Mouse (Mus musculus): ENCODE data around the gene Cir1. TPM values are rescaled to one million over a fixed set of nuclear protein-coding genes. Genes with fewer than 3 reads are reported as not detected.

Cir1 gene
- polyA plus RNA-seq, 1 experiment from 2014 or later, result 21.0 TPM

GRCm38 (mm10) chr2:73277709-73278075 lies 34.8 kb downstream of the Cir1 start:
- peak overlapping the region; percentile 39 for H3K4me2 ChIP-seq (ENCODE audit: low read depth)
- peak overlapping the region; percentile 26 for H3K4me3 ChIP-seq (ENCODE audit: low read depth, low read length)
- H3K4me1 ChIP-seq (ENCODE audit: control insufficient read depth, insufficient read depth, low read length), result peaks cover 19% of the 10 kb centered on the region
- H3K27ac ChIP-seq (ENCODE audit: low read depth, low read length), result no peak overlapping the region
- ATAC-seq (ENCODE audit: insufficient read depth, low FRiP score, low TSS enrichment) (no peak), DNase-seq (ENCODE audit: low spot score) (peak; percentile 55)
- H3K9me3 ChIP-seq (ENCODE audit: control insufficient read depth, low read length), result no peaks in the 10 kb centered on the region
- H3K36me3 ChIP-seq (ENCODE audit: control insufficient read depth, insufficient read depth, low read length), result no peaks in the 10 kb centered on the region
- 1% methylated on average over 18 of the region's 18 CpGs for WGBS
- H3K9ac ChIP-seq (ENCODE audit: low read length), result peak overlapping the region; percentile 42
- peaks cover 70% of the 10 kb centered on the region for H3K27me3 ChIP-seq (ENCODE audit: control insufficient read depth, insufficient read depth, low read length)

DNA sequence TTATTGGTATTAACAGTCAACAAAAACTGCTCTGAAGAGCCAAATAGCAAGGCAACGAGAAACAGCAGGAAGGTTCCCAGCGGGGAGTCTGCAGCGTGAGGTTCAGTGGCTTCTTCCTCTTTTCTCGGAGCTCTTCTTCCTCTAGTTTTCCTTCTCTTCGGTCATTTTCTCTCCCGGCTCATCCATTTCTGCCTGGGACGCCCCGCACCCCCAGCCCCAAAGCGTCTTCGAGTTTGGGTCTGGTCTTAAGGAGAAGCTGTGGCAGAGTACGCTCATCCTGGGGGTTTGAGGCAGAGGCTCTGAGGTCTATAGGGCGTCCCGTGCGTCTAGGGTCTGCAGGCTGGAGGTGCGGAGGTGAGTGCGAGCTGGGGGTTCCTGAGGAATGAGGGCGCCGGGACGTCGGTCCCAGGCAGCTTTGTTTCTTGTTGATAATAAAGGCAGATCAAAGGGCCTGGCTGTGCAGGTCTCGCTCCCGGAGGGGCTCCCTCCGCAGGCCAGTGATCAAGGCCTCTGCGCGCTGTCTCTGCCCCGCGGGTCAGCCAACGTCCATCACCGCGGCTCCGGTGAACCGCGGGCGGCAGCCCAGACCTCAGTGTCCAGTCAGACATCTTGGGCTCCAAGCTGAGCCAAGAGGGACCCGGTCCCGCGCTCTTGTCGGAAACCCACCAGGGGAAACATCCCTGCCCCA lies 35.3 kb downstream of the Cir1 start:
- Histone ChIP-seq H3K4me2 (ENCODE audit: low read depth) (peak overlapping the region; percentile 39), H3K27ac (ENCODE audit: low read depth, low read length) (0 out of 2 replicates have a peak overlapping the region, but pooled peaks have one; percentile 58), H3K4me1 (ENCODE audit: control insufficient read depth, insufficient read depth, low read length) (peaks cover 20% of the 10 kb centered on the region), H3K4me3 (ENCODE audit: low read depth, low read length) (peak overlapping the region; percentile 26), H3K36me3 (ENCODE audit: control insufficient read depth, insufficient read depth, low read length) (no peaks in the 10 kb centered on the region), H3K9ac (ENCODE audit: low read length) (peak overlapping the region; percentile 42), H3K27me3 (ENCODE audit: control insufficient read depth, insufficient read depth, low read length) (peaks cover 75% of the 10 kb centered on the region), H3K9me3 (ENCODE audit: control insufficient read depth, low read length) (no peaks in the 10 kb centered on the region)
- ATAC-seq (ENCODE audit: insufficient read depth, low FRiP score, low TSS enrichment) (no peak), DNase-seq (ENCODE audit: low spot score) (peak; percentile 57)
- WGBS, result under 1% methylated on average over 38 of the region's 38 CpGs

DNA sequence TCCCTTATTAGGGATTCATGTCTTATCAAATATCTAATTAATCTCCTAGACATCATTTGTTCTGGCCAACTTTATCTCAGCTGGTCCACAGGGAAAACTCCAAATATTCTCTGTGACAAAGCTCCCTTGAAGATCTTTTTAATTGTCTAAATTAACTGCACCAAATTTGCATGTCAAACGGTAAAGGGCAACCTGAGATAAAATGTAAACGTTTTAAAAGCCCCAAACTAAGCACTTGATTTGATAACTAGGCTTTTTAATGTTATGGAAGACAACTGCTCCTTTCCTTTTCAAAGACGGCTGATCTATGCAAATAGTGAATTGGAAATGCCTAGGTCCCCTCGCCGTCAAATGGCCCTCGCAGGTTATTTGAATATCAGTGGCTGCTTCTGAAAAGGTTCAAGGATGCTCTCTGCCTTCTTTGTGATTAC lies 36.3 kb downstream of the Cir1 start:
- ATAC-seq (ENCODE audit: insufficient read depth, low FRiP score, low TSS enrichment), result no peak
- Histone ChIP-seq H3K9ac (ENCODE audit: low read length) (no peak overlapping the region), H3K27me3 (ENCODE audit: control insufficient read depth, insufficient read depth, low read length) (peaks cover 77% of the 10 kb centered on the region), H3K4me3 (ENCODE audit: low read depth, low read length) (no peak overlapping the region), H3K27ac (ENCODE audit: low read depth, low read length) (no peak overlapping the region), H3K9me3 (ENCODE audit: control insufficient read depth, low read length) (no peaks in the 10 kb centered on the region), H3K4me2 (ENCODE audit: low read depth) (no peak overlapping the region), H3K4me1 (ENCODE audit: control insufficient read depth, insufficient read depth, low read length) (peaks cover 24% of the 10 kb centered on the region), H3K36me3 (ENCODE audit: control insufficient read depth, insufficient read depth, low read length) (no peaks in the 10 kb centered on the region)
- peak; percentile 58 for DNase-seq (ENCODE audit: low spot score)
- whole genome bisulfite sequencing, result under 1% methylated on average over 6 of the region's 6 CpGs

DNA sequence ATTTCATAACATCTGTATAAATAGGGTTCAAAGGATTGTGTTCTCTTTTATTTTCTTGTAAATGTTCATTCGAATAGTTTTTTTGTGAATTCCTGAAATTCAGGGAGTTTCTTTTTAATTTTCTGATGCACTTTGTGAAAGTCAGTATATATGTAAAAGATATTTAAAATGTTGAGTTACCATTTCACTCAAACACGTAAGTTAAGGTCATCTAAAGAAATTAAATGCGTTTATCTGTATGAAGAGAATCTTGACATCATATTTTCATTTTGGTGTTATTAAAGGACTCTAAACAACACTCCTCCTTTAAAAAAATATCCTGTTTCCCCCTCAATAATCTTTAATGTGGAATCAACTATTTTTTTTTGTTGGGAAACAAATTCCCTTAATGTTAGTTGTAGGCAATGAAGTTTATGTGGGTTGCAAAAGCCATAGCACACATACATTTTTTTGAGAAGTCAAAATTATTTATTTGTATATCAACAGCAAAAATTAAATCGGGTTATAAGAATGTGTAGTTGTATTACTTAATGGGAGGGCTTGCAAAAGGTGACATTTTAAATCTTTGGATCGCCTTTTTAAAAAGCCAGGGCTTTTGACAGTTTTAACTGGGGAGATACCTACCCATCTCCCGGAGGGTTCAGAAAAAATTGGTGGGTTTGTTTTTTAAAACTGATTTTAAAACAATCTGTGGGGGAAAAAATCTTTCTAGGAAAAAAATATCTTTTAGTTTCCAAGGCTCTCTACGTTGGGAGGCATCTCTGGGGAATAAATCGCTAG lies 37.0 kb downstream of the Cir1 start:
- Histone ChIP-seq H3K4me3 (ENCODE audit: low read depth, low read length) (no peak overlapping the region), H3K4me2 (ENCODE audit: low read depth) (no peak overlapping the region), H3K9ac (ENCODE audit: low read length) (no peak overlapping the region), H3K27me3 (ENCODE audit: control insufficient read depth, insufficient read depth, low read length) (peaks cover 77% of the 10 kb centered on the region), H3K4me1 (ENCODE audit: control insufficient read depth, insufficient read depth, low read length) (peaks cover 28% of the 10 kb centered on the region), H3K9me3 (ENCODE audit: control insufficient read depth, low read length) (no peaks in the 10 kb centered on the region), H3K27ac (ENCODE audit: low read depth, low read length) (no peak overlapping the region), H3K36me3 (ENCODE audit: control insufficient read depth, insufficient read depth, low read length) (no peaks in the 10 kb centered on the region)
- WGBS, result 9% methylated on average over 8 of the region's 8 CpGs
- DNase-seq (ENCODE audit: low spot score) (no peak), ATAC-seq (ENCODE audit: insufficient read depth, low FRiP score, low TSS enrichment) (no peak)

GRCm38 (mm10) chr2:73274119-73274920 lies 38.2 kb downstream of the Cir1 start:
- DNase-seq (ENCODE audit: low spot score), result peak; percentile 74
- Histone ChIP-seq H3K27ac (ENCODE audit: low read depth, low read length) (no peak overlapping the region), H3K27me3 (ENCODE audit: control insufficient read depth, insufficient read depth, low read length) (peaks cover 77% of the 10 kb centered on the region), H3K4me3 (ENCODE audit: low read depth, low read length) (peak overlapping the region; percentile 43), H3K4me2 (ENCODE audit: low read depth) (peak overlapping the region; percentile 53), H3K36me3 (ENCODE audit: control insufficient read depth, insufficient read depth, low read length) (no peaks in the 10 kb centered on the region), H3K9me3 (ENCODE audit: control insufficient read depth, low read length) (no peaks in the 10 kb centered on the region), H3K4me1 (ENCODE audit: control insufficient read depth, insufficient read depth, low read length) (peaks cover 28% of the 10 kb centered on the region), H3K9ac (ENCODE audit: low read length) (peak overlapping the region; percentile 55)
- WGBS, result under 1% methylated on average over 87 of the region's 88 CpGs
- ATAC-seq (ENCODE audit: insufficient read depth, low FRiP score, low TSS enrichment), result no peak

DNA sequence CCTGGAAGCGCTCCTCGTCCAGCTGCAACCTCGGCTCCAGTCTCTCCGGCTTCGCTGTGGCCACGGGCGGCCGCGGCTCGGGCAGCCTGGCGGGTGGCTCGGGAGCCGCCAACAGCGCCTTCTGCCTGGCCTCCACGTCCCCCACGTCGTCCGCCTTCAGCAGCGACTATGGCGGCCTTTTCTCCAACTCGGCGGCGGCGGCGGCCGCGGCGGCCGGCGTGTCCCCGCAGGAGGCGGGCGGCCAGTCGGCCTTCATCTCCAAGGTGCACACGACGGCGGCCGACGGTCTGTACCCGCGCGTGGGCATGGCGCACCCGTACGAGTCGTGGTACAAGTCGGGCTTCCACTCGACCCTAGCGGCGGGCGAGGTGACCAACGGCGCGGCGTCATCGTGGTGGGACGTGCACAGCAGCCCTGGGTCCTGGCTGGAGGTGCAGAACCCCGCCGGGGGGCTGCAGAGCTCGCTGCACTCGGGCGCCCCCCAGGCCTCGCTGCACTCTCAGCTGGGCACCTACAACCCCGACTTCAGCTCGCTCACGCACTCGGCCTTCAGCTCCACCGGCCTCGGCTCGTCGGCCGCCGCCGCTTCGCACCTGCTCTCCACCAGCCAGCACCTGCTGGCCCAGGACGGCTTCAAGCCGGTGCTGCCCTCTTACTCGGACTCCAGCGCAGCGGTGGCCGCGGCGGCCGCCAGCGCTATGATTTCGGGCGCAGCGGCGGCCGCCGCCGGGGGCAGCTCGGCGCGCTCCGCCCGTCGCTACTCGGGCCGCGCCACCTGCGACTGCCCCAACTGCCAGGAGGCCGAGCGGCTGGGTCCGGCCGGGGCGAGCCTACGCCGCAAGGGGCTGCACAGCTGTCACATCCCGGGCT lies 39.0 kb downstream of the Cir1 start:
- Histone ChIP-seq H3K4me3 (ENCODE audit: low read depth, low read length) (peak overlapping the region; percentile 43), H3K36me3 (ENCODE audit: control insufficient read depth, insufficient read depth, low read length) (no peaks in the 10 kb centered on the region), H3K9me3 (ENCODE audit: control insufficient read depth, low read length) (no peaks in the 10 kb centered on the region), H3K27me3 (ENCODE audit: control insufficient read depth, insufficient read depth, low read length) (peaks cover 75% of the 10 kb centered on the region), H3K9ac (ENCODE audit: low read length) (peak overlapping the region; percentile 55), H3K27ac (ENCODE audit: low read depth, low read length) (no peak overlapping the region; the same call in 1 of the 2 replicates), H3K4me1 (ENCODE audit: control insufficient read depth, insufficient read depth, low read length) (peaks cover 28% of the 10 kb centered on the region), H3K4me2 (ENCODE audit: low read depth) (peak overlapping the region; percentile 53)
- ATAC-seq (ENCODE audit: insufficient read depth, low FRiP score, low TSS enrichment), result peak; percentile 22; the same call in 1 of the 2 replicates
- peak; percentile 66 for DNase-seq (ENCODE audit: low spot score)
- WGBS, result under 1% methylated on average over 76 of the region's 110 CpGs

- H3K9ac ChIP-seq (ENCODE audit: low read length), result peak overlapping the region; percentile 55
- under 1% methylated on average over 55 of the region's 55 CpGs for WGBS
- no peak overlapping the region; the same call in 1 of the 2 replicates for H3K27ac ChIP-seq (ENCODE audit: low read depth, low read length)
- no peak for ATAC-seq (ENCODE audit: insufficient read depth, low FRiP score, low TSS enrichment)
- peak overlapping the region; percentile 43 for H3K4me3 ChIP-seq (ENCODE audit: low read depth, low read length)
- peak overlapping the region; percentile 53 for H3K4me2 ChIP-seq (ENCODE audit: low read depth)
- H3K9me3 ChIP-seq (ENCODE audit: control insufficient read depth, low read length), result no peaks in the 10 kb centered on the region
- H3K4me1 ChIP-seq (ENCODE audit: control insufficient read depth, insufficient read depth, low read length), result peaks cover 26% of the 10 kb centered on the region
- peaks cover 78% of the 10 kb centered on the region for H3K27me3 ChIP-seq (ENCODE audit: control insufficient read depth, insufficient read depth, low read length)
- peak; percentile 34 for DNase-seq (ENCODE audit: low spot score)
- no peaks in the 10 kb centered on the region for H3K36me3 ChIP-seq (ENCODE audit: control insufficient read depth, insufficient read depth, low read length)
Measured at GRCm38 (mm10) chr2:73272351-73273248, 39.9 kb downstream of the Cir1 start.

All from neural tube, embryonic 11.5 days (tissue).